Mouse (Mus musculus) liver, embryonic 16.5 days (tissue): ENCODE data around the gene Gadd45gip1. TPM values are rescaled to one million over a fixed set of nuclear protein-coding genes. Genes with fewer than 3 reads are reported as not detected.

Experiments used
- ATAC-seq: fragments of 200-750 bp; cut with Nextera tagmentation; 2 replicates; pipeline ENCODE4 v1.8.0; 2017; ENCODE audit warnings: low read depth, mild to moderate bottlenecking, moderate number of reproducible peaks, moderate library complexity
- H3K27ac ChIP-seq: fragments of 300-500 bp; sonication (generic); 2 replicates; pipeline ENCODE4 v1.5.1; 2014; ENCODE audit warnings: mild to moderate bottlenecking, low read length
- H3K27me3 ChIP-seq: fragments of 300-500 bp; sonication (generic); 2 replicates; pipeline ENCODE4 v1.6.1; 2014; ENCODE audit warnings: low read depth, low read length, mixed read lengths; ENCODE audit not compliant: control insufficient read depth, insufficient read depth
- H3K36me3 ChIP-seq: fragments of 300-500 bp; sonication (generic); 2 replicates; pipeline ENCODE4 v1.6.1; 2014; ENCODE audit warnings: mild to moderate bottlenecking; ENCODE audit not compliant: control insufficient read depth, insufficient read depth
- H3K4me1 ChIP-seq: fragments of 300-500 bp; sonication (generic); 2 replicates; pipeline ENCODE4 v1.6.1; 2014; ENCODE audit warnings: low read depth, low read length, mixed read lengths; ENCODE audit not compliant: control insufficient read depth
- H3K4me2 ChIP-seq: fragments of 300-500 bp; sonication (generic); 2 replicates; pipeline ENCODE4 v1.6.1; 2014; ENCODE audit warnings: low read depth, low read length, mixed read lengths
- H3K4me3 ChIP-seq: fragments of 300-500 bp; sonication (generic); 2 replicates; pipeline ENCODE4 v1.5.1; 2014; ENCODE audit warnings: low read depth, mild to moderate bottlenecking, low read length
- H3K9ac ChIP-seq: fragments of 300-500 bp; sonication (generic); 2 replicates; pipeline ENCODE4 v1.6.1; 2014; ENCODE audit warnings: low read depth, low read length
- H3K9me3 ChIP-seq: fragments of 300-500 bp; sonication (generic); replicated peaks from 2 replicates; pipeline ENCODE4 v1.6.1; 2016; ENCODE audit warnings: low read length; ENCODE audit not compliant: control insufficient read depth
- WGBS: fragments of 180-500 bp; shearing (Covaris S2); extraction: QIAGEN DNeasy Blood & Tissue Kit; methylation state at CpG from one replicate; pipeline ENCODE4 v1.1.7; 2014; ENCODE audit not compliant: insufficient replicate concordance; 5-methylcytosine and 5-hydroxymethylcytosine counted together
- polyA plus RNA-seq: library from polyadenylated mRNA; unstranded; fragments of >200 nt; fragmentation: Nextera tagmentation; extraction: Ambion mirVana; gene quantifications from 2 replicates; pipeline ENCODE4 v1.2.1, GENCODE M21; 2015

The Gadd45gip1 gene
- polyA plus RNA-seq, 1 experiment from 2014 or later: 41.5 TPM

DNA sequence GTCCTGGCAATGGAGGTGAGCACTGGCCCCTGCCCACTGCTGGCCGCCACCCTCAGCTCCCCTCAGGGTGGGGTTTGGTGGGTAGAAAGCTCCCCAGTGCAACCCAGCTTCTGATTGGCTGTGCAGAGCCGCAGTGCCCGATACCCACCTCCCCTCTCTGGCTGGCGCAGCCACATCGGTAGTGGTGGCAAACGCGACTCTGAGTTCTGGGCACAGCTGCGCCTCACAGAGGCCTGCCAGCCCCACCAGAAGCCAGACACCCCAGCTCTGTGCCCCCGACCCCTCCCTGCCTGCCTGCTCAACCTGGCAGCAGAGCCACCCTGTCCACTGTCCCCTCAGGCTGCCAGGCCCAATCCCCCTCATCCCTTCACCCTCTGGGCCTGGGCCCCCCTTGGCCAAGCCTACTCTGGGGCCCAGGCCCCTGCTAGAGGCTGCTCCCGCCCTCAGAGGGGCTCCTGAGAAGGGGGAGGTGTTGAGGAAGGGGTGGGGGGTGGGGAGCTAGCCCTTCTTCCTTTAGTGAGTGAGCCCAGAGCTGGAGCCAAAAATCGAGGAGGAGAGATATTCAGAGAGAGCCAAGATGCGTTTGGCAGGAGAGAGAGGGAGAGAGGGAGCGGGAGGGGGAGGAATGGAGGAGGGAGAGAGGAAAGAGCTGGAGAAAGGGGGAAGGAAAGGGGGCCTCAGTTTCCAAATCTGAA, 37.4 kb upstream of the Gadd45gip1 start:
- ATAC-seq: no peak
- whole genome bisulfite sequencing: 65% methylated on average over 13 of the region's 13 CpGs
- H3K9me3 ChIP-seq: no peaks in the 10 kb centered on the region
- no peak overlapping the region for H3K9ac ChIP-seq
- peaks cover 5% of the 10 kb centered on the region for H3K4me1 ChIP-seq
- peaks cover 41% of the 10 kb centered on the region for H3K27me3 ChIP-seq
- H3K4me2 ChIP-seq: no peak overlapping the region
- H3K36me3 ChIP-seq: no peaks in the 10 kb centered on the region
- H3K27ac ChIP-seq: no peak overlapping the region
- no peak overlapping the region for H3K4me3 ChIP-seq

DNA sequence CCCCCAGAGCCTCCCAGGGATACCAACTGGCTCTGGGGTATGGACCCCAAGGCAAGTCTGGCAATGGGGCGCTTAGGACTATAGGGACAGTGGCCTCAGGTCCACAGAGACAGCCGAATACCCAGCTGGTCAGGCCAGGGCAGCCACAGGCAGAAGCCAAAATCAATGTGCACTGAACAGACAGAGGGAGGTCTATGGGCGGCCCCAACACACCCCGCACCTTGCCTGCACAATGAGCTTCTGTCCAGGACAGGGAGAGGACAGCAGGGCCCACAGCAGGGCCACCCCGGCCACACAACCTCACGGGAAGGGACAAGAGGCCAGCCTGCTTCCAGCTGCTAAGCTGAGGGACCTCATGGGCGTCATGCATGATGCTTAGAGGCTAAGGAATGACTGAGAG, 36.8 kb upstream of the Gadd45gip1 start:
- 68% methylated on average over 7 of the region's 7 CpGs for WGBS
- Histone ChIP-seq H3K4me3 (no peak overlapping the region), H3K4me2 (no peak overlapping the region), H3K9ac (no peak overlapping the region), H3K27ac (no peak overlapping the region), H3K36me3 (no peaks in the 10 kb centered on the region), H3K27me3 (peaks cover 41% of the 10 kb centered on the region), H3K4me1 (peaks cover 10% of the 10 kb centered on the region), H3K9me3 (no peaks in the 10 kb centered on the region)
- no peak for ATAC-seq

DNA sequence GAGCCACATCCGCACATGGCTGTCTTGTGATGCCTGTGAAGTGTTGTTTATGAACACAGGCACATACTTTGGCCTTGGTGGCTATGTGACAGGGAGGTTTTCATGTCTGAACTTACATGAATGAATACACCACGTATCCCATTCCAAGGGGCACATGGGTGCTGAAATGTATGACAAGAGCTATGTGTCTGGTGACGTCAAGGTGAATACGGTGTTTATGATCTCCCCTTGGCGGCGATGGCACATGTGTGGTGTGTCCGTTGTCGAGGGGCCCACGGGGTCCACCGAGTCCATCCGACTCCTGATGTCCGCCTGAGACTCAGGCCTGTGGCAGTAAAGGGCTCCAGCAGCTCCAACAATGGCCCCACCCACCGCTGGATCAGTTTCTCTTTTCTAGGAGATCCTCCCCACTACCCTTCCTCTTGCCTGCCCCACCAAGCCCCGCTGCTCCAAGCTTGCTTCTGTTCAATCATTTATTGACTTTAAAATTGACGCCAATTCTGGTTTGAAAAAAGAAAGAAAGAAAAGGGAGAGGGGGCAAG, 34.0 kb upstream of the Gadd45gip1 start:
- Histone ChIP-seq H3K27ac (no peak overlapping the region), H3K4me2 (no peak overlapping the region), H3K9ac (no peak overlapping the region), H3K4me3 (no peak overlapping the region), H3K4me1 (peaks cover 20% of the 10 kb centered on the region), H3K9me3 (no peaks in the 10 kb centered on the region), H3K36me3 (no peaks in the 10 kb centered on the region), H3K27me3 (peaks cover 50% of the 10 kb centered on the region)
- WGBS: 78% methylated on average over 15 of the region's 15 CpGs
- ATAC-seq: no peak

DNA sequence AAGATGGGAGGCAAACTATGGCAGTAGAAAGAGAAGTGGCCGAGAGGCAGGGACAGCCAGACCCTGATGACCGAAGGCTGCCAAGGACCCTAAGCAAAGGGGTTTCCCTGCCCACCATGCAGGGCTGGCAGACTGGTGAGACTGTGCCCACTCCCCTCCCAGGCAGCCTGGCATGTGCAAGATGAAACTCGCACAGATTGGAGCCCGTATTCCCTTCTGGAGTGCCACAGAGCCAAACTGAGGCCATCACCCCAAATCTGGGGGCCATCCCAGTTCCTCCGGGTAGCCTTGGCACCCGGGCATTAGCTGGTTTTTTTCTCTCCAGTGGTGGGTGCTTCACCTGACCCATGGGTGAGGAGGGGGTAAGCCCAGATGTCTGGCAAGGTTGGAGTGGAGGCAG, 33.4 kb upstream of the Gadd45gip1 start:
- Histone ChIP-seq H3K27me3 (peaks cover 56% of the 10 kb centered on the region), H3K36me3 (no peaks in the 10 kb centered on the region), H3K4me3 (no peak overlapping the region), H3K27ac (no peak overlapping the region), H3K9ac (no peak overlapping the region), H3K4me2 (no peak overlapping the region), H3K9me3 (no peaks in the 10 kb centered on the region), H3K4me1 (peaks cover 20% of the 10 kb centered on the region)
- 79% methylated on average over 6 of the region's 6 CpGs for WGBS
- ATAC-seq: no peak

DNA sequence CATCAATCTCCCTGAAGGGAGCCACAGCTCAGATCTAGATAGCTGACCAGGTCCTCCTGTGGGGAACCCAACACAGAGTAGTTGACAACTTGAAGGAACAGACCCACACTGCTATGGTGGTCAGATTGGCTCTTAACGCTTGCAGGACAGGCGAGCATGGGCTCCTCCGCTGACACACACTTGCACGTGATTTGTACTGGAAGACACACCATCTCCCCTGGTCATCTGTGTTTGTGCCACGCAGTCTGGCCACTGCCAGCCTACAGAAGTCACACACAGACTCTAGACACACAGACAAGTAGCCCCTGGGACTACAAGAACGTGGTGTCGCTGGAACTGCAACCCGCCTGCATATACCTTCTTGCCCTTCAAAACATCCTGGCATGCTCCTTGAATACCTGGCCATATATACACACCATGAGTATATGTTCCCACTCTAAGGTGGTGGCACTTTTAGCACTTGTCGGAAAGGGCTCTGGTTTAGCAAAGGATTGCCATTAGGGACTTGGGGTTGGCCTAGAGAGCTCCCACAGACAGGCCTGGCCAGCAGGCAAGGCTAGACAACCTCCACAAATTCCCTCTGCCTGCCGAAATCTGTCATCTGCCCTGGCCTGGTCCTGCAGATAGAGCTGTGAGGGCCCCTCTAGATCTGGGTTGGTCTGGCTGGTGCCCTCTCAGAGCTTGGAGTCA, 32.7 kb upstream of the Gadd45gip1 start:
- Histone ChIP-seq H3K9me3 (no peaks in the 10 kb centered on the region), H3K4me1 (peaks cover 20% of the 10 kb centered on the region), H3K9ac (peak overlapping the region; percentile 78; the same call in 1 of the 2 replicates), H3K36me3 (no peaks in the 10 kb centered on the region), H3K4me2 (peak overlapping the region; percentile 90), H3K27me3 (peaks cover 60% of the 10 kb centered on the region), H3K4me3 (peak overlapping the region; percentile 79), H3K27ac (no peak overlapping the region)
- no peak for ATAC-seq
- WGBS: 67% methylated on average over 10 of the region's 10 CpGs

DNA sequence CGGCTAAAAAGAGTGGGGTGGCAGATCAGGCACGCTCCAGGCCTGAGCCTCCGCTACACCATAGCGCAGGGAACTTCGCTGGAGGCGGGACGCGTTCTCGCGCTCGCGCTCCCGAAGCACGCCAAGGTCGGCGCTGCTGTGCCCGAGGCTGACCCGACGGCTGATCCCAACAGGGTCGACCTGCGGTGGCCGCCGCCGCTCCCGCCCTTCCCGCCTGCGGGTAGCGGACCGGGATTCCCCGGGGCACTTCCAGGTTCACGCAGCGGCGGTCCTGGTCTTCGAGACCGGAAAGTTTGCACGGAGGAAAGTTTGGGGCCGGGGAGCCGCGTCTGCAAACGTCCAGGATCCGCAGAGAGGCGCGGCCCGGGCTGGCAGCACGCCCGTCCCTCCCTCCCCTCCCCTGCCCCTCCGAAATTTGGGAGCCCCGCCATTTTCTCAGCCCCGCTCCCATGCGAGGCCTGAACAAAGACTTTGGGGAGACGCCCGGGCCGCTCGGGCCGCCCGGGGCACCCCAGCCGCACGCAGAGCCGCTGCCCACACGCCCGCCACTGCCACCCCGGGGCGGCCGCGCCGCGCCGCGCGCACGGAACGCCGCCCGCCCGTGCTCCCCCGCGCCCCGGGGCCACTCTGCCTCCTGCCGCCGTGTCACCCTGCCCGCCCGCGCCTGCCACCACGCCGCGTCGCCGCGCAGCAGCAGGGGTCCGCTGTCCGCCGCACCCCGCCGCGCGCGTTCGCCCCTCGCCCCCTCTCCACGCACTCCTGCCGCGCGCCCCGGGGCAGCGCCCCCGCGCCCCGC, 32.0 kb upstream of the Gadd45gip1 start:
- Histone ChIP-seq H3K4me2 (peak overlapping the region; percentile 90), H3K27ac (no peak overlapping the region; the same call in 1 of the 2 replicates), H3K27me3 (peaks cover 62% of the 10 kb centered on the region), H3K9me3 (no peaks in the 10 kb centered on the region), H3K9ac (peak overlapping the region; percentile 78), H3K36me3 (no peaks in the 10 kb centered on the region), H3K4me1 (peaks cover 20% of the 10 kb centered on the region), H3K4me3 (peak overlapping the region; percentile 79)
- ATAC-seq: peak; percentile 35
- WGBS: under 1% methylated on average over 95 of the region's 108 CpGs

DNA sequence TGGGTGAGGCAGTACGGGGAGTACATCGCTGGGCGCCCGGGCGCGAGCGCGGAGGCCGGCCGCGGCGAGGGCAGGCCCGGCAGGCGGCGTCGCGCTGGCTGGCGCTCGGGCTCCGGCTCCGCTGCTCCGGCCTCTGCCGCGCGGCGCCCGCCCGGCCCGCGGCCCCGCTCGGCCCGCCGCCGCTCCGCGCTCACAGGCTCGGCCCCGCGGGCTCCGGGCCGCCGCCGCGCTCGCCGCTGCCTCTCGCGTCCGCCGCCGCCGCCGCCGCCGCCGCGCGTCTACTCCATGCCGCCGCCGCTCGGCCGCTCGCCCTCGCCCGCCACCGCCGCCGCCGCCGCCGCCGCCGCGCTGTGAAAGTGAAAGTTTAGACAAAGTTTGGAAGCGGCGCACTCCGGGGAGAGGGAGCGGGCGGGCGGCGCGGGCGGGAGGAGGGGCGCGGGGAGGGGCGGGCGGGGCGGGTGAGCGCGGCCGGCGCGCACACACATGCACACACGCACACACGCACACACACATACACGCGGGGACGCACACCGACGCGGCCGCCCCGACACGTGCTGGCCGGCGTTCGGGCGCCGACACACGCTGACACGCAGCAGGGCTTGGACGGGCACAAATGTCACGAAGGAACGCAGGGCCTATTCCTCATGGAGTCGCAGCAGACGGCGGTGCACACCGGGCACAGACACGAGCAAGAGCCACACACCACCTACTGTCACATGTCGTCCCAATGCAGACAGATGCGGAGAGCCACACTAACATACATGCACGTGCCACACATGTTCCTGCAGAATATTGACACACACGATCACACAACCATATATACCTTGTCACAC, 31.1 kb upstream of the Gadd45gip1 start, which contains the start of gene Nfix:
TSS of gene Nfix (minus strand) at position 346 of the 833 bp plus-strand sequence.
- Histone ChIP-seq H3K27me3 (peaks cover 65% of the 10 kb centered on the region), H3K4me2 (peak within 1 kb of the TSS; percentile 90), H3K36me3 (no peaks in the 10 kb centered on the region), H3K27ac (no peak within 1 kb of the TSS; the same call in 1 of the 2 replicates), H3K4me3 (peak within 1 kb of the TSS; percentile 79), H3K4me1 (peaks cover 20% of the 10 kb centered on the region), H3K9ac (peak within 1 kb of the TSS; percentile 78), H3K9me3 (no peaks in the 10 kb centered on the region)
- peak; percentile 57 for ATAC-seq
- 1% methylated on average over 71 of the region's 125 CpGs for WGBS

DNA sequence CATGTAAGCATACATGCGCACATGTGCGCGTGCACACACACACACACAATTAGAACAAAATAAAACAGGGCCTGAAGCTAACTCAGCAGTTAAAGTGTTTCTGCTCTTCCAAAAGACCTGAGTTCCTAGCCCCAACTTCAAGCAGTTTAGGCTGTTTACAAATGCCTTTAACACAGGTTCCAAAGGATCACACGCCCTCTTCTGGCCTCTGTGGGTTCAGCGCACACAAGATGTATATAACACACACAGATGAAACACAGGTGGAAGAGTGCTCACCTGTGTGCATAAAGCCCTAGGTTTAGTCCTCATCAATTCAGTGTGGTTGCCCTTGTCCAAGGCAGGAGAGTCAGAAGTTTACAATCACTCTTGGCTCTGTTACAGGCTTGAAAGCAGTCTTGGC, 25.3 kb upstream of the Gadd45gip1 start:
- no peak overlapping the region for H3K27ac ChIP-seq
- H3K4me1 ChIP-seq: peaks cover 7% of the 10 kb centered on the region
- ATAC-seq: no peak
- no peak overlapping the region for H3K4me3 ChIP-seq
- no peak overlapping the region for H3K9ac ChIP-seq
- H3K9me3 ChIP-seq: peaks cover 4% of the 10 kb centered on the region; the same call in 1 of the 2 replicates
- H3K27me3 ChIP-seq: peaks cover 30% of the 10 kb centered on the region
- H3K36me3 ChIP-seq: no peaks in the 10 kb centered on the region
- H3K4me2 ChIP-seq: no peak overlapping the region
- WGBS: 87% methylated on average over 5 of the region's 5 CpGs
